Mouse (Mus musculus) cerebellum, adult 9-10 months (tissue): ENCODE measurements around the gene Sesn1.
"Not testable (repeated sequence)": the region's sequence is repeated elsewhere in the genome, so short reads cannot be mapped to it uniquely, and the experiment has no call there.

ENCODE experiments used
- DNase-seq: peaks from one replicate; pipeline ENCODE4 v3.0.0; 2022

Sesn1 gene

GRCm38 (mm10) chr10:41809771-41810563 is at the start of gene Sesn1, which contains the start of gene Cep57l1:
Gene Sesn1, plus strand, starts transcription at chr10:41809935.
Gene Cep57l1, minus strand, starts transcription at chr10:41809871.
- DNase-seq: peak; percentile 94

GRCm38 (mm10) chr10:41760866-41761265 is 48.9 kb upstream of the Sesn1 start:
- no peak for DNase-seq

- DNase-seq: no peak
These were observed 45.9 kb upstream of the Sesn1 start for GRCm38 (mm10) chr10:41763741-41764385.

GRCm38 (mm10) chr10:41765586-41765985 is 44.1 kb upstream of the Sesn1 start:
- DNase-seq: no peak

GRCm38 (mm10) chr10:41766280-41766679 is 43.5 kb upstream of the Sesn1 start:
- no peak for DNase-seq

GRCm38 (mm10) chr10:41767254-41767653 is 42.5 kb upstream of the Sesn1 start:
- no peak for DNase-seq

GRCm38 (mm10) chr10:41792375-41792774 is 17.4 kb upstream of the Sesn1 start:
- no peak for DNase-seq

GRCm38 (mm10) chr10:41797253-41797652 is 12.5 kb upstream of the Sesn1 start:
- DNase-seq: no peak

GRCm38 (mm10) chr10:41803467-41803866 is 6.3 kb upstream of the Sesn1 start:
- no peak for DNase-seq

GRCm38 (mm10) chr10:41804711-41805110 is 5.0 kb upstream of the Sesn1 start:
- DNase-seq: no peak

- no peak for DNase-seq
These were observed 3.9 kb upstream of the Sesn1 start for GRCm38 (mm10) chr10:41805729-41806355.

- DNase-seq: no peak
These were observed 510 bp upstream of the Sesn1 start for GRCm38 (mm10) chr10:41809080-41809770.

- DNase-seq: no peak
These were observed 1.1 kb downstream of the Sesn1 start for GRCm38 (mm10) chr10:41810564-41811455.

- DNase-seq: no peak
These were observed 2.8 kb downstream of the Sesn1 start for GRCm38 (mm10) chr10:41812566-41812965.

GRCm38 (mm10) chr10:41814305-41814853 is 4.6 kb downstream of the Sesn1 start:
- no peak for DNase-seq

GRCm38 (mm10) chr10:41816516-41816915 is 6.8 kb downstream of the Sesn1 start:
- no peak for DNase-seq

- DNase-seq: no peak
These were observed 8.4 kb downstream of the Sesn1 start for GRCm38 (mm10) chr10:41818036-41818732.

- DNase-seq: not testable (repeated sequence)
These were observed 9.0 kb downstream of the Sesn1 start for GRCm38 (mm10) chr10:41818733-41819070.

- DNase-seq: peak; percentile 60
These were observed 9.6 kb downstream of the Sesn1 start for GRCm38 (mm10) chr10:41819307-41819706.

GRCm38 (mm10) chr10:41820401-41820800 is 10.7 kb downstream of the Sesn1 start:
- DNase-seq: no peak

- no peak for DNase-seq
These were observed 11.4 kb downstream of the Sesn1 start for GRCm38 (mm10) chr10:41821171-41821570.
